Mouse (Mus musculus) liver (tissue): ENCODE data around the gene Gls2.
A peak's percentile ranks its signal among the peaks of the same experiment; 100 is the strongest.
"Not testable (repeated sequence)": the region's sequence is repeated elsewhere in the genome, so short reads cannot be mapped to it uniquely, and the experiment has no call there.

Experiments used
- DNase-seq: peaks from one replicate; pipeline ENCODE4 v3.0.0-alpha.2; 2020; ENCODE audit warnings: mixed read lengths

Gls2 gene

GRCm38 (mm10) chr10:128194024-128194550 lies at the start of gene Gls2:
Gene Gls2 (plus strand): TSS chr10:128194457.
- peak; percentile 98 for DNase-seq

GRCm38 (mm10) chr10:128144961-128145360 lies 49.3 kb upstream of the Gls2 start:
- DNase-seq: no peak

- no peak for DNase-seq
Observed at GRCm38 (mm10) chr10:128148789-128149365, 45.4 kb upstream of the Gls2 start.

- peak; percentile 87 for DNase-seq
Observed at GRCm38 (mm10) chr10:128149592-128149991, 44.7 kb upstream of the Gls2 start.

GRCm38 (mm10) chr10:128150941-128151340 lies 43.3 kb upstream of the Gls2 start:
- no peak for DNase-seq

GRCm38 (mm10) chr10:128153978-128154377 lies 40.3 kb upstream of the Gls2 start:
- DNase-seq: no peak

- not testable (repeated sequence) for DNase-seq
Observed at GRCm38 (mm10) chr10:128165726-128166125, 28.5 kb upstream of the Gls2 start.

GRCm38 (mm10) chr10:128167091-128167490 lies 27.2 kb upstream of the Gls2 start:
- no peak for DNase-seq

- DNase-seq: not testable (repeated sequence)
Observed at GRCm38 (mm10) chr10:128171348-128171747, 22.9 kb upstream of the Gls2 start.

- no peak for DNase-seq
Observed at GRCm38 (mm10) chr10:128175302-128175701, 19.0 kb upstream of the Gls2 start.

- DNase-seq: peak; percentile 78
Observed at GRCm38 (mm10) chr10:128175996-128176755, 18.1 kb upstream of the Gls2 start.

- no peak for DNase-seq
Observed at GRCm38 (mm10) chr10:128177316-128177715, 16.9 kb upstream of the Gls2 start.

- DNase-seq: peak; percentile 26
Observed at GRCm38 (mm10) chr10:128179989-128180388, 14.3 kb upstream of the Gls2 start, which contains the start of gene Rbms2. Gene Rbms2 (minus strand): TSS chr10:128180297.

GRCm38 (mm10) chr10:128184296-128184695 lies 10.0 kb upstream of the Gls2 start:
- no peak for DNase-seq

- DNase-seq: no peak
Observed at GRCm38 (mm10) chr10:128185277-128185940, 8.8 kb upstream of the Gls2 start.

GRCm38 (mm10) chr10:128185959-128186358 lies 8.3 kb upstream of the Gls2 start:
- DNase-seq: peak; percentile 94

GRCm38 (mm10) chr10:128187181-128187605 lies 7.1 kb upstream of the Gls2 start:
- peak; percentile 77 for DNase-seq

- peak; percentile 83 for DNase-seq
Observed at GRCm38 (mm10) chr10:128188242-128188877, 5.9 kb upstream of the Gls2 start.

GRCm38 (mm10) chr10:128191472-128191871 lies 2.8 kb upstream of the Gls2 start:
- DNase-seq: no peak

GRCm38 (mm10) chr10:128192030-128192766 lies 2.1 kb upstream of the Gls2 start:
- not testable (repeated sequence) for DNase-seq

- no peak for DNase-seq
Observed at GRCm38 (mm10) chr10:128193113-128193512, 1.1 kb upstream of the Gls2 start.
